Mouse (Mus musculus) induced T-regulatory cell, adult 2 months (primary cell): ENCODE results near the gene Hps4.

Source experiments
- DNase-seq: peaks from one replicate; pipeline ENCODE4 v3.0.0-alpha.2; 2012; ENCODE audit warnings: low read depth

Hps4 gene

DNA sequence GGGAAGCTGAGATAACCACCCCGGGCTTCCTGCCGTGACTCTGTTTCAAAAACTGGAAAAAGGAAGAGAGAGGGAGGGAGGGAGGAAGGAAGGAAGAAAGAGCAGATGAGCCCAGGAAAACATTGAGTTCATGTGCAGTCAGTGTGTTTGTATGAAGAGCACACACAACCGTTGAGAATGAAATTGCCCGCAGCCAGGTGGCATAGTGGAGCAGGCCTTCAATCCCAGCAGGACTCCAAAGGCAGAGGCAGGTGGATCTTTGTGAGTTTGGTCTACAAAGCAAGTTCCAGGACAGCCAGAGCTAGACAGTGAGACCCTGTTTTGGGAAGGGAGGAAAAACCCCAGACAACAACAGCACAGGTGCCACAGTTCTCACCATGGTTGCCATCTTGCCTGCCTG, 24.5 kb downstream of the Hps4 start:
- DNase-seq, result no peak

DNA sequence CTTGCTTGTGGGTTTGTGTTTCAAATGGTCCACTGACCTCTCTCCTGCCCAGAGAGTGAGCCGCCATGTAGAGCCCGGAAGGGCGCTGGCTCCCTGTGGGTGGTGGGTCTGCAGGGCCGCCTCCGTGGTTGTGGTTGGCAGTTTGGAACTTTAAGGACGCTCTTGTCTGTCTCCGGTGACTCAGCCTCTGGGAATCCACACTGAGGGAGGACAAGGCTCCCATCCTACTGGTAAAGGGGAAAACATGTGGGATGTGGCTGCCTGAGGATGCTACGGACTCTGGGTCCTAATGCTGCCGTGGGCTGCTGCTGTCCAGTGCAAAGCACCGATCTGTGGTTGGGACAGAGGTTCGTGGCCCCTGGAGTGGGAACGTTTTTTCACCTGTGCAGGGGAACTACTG, 25.0 kb downstream of the Hps4 start:
- no peak for DNase-seq

DNA sequence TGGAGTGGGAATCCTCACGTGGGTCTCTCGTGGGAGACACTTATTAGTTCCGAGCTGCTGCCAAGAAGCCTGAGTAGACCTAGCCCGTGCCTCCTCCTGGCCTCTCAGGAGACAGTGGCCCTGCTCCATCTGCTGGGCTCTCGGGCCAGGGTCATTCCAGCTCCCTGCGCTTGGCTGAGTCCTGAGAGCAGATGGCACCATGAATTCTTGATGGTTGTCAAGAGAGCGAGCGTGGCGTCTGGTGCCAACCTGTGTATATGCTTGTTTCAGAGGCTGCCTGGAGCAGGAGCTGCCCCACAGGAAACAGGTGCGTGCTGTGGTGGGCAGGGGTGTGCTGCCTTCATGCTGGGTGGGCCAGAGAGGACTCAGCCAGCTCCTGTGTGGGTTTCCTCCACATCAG, 25.8 kb downstream of the Hps4 start:
- no peak for DNase-seq

DNA sequence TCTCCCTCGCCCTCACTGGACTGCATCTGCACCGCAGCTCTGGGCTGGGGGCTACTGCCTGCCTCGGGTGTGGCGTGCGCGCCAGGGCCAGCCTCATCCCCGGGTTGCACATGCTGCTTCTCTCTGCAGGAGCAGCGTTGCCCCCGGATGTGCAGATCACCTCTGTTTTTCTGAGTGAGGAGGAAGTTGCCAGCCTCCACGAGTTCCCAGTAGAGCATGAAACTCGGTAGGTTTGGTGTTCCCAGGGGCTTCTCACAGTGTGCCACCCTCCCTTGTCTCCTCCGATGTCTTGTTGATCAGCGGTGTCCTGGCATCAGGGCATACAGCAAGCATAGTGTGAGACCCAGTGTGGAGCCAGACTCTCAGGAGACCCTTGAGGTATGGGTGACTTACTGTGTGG, 26.4 kb downstream of the Hps4 start:
- no peak for DNase-seq

DNA sequence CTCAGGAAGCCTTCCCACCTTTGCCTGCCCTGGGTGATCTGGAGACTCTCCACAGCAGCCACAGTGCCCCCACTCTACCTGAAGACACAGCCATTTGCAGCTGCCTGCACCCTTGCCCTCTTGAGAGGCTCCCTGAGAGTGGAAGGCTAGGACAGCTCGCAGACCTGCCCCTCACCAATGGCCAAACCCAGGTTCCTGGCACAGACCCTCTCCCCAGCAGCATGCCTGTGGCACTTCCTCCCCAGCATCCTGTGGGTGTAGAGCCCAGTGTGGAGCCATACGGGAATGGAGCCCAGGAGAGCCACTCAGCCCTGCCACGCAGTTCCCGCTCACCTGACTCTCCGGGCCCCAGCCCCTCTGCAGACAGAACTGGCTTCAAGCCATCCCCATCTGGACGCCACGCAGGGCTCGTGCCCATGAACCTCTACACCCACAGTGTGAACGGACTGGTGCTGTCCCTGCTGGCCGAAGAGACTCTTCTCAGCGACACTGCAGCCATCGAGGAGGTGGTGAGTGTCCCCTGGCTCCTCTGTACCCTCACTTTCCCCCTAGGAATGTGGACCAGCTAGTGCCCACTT, 27.4 kb downstream of the Hps4 start:
- no peak for DNase-seq

DNA sequence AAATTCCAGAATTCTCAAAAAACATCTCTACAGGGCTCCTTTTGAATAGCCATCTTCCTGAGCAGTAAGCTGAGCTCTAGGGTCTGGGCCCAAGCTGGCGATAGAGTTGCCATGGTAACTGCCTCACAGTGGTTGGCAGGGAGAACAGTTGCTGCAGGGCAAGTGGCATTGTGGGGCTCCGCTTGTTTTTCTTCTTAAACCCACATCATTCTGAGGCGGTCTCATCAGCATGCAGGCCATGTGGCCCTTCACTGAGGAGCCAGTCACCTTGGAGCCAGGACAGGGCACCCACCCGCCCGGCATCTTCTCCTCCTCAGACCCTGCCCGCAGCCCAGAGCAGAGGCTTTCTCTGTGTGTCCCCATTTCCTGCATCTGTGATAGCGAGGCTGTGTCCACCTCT, 29.1 kb downstream of the Hps4 start:
- no peak for DNase-seq

DNA sequence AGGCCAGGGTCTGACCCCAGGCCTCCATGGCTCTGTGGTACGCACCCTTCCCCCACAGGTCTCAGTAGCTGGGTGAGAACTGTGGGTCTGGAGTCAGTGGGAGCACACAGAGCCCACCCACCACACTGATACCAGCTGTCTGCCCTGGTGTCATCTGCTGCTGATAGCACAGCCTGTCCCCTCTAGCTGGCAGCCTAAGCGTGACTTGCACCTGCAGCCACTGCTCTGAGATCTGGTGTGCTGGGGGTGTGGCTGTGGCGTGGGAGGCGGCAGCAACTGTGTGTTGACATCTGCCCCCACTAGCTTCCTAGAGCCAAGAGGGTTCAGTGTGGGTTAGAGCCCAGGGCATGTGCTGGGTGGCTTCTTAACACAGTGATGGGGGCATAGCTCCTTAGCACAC, 33.2 kb downstream of the Hps4 start:
- DNase-seq, result no peak

DNA sequence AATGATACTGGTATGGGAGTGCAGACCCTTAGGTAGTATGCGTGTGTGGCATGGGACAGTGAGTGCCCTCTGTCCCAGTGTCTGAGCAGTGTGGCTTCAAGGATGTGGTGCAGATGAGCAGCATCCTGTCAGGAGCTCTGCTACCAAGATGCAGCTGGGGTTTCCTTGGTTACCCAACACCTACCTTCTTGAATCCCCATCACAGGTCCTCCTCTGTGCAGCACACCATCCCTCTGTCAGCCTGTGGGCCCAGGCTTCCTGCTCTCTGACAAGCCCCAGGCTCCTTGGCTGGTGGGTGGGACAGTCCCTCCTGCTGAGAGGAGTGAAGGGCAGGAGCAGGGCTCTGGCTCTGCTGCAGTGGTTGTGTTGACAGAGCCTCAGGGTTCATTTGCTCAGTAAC, 34.5 kb downstream of the Hps4 start:
- DNase-seq, result peak; percentile 26

DNA sequence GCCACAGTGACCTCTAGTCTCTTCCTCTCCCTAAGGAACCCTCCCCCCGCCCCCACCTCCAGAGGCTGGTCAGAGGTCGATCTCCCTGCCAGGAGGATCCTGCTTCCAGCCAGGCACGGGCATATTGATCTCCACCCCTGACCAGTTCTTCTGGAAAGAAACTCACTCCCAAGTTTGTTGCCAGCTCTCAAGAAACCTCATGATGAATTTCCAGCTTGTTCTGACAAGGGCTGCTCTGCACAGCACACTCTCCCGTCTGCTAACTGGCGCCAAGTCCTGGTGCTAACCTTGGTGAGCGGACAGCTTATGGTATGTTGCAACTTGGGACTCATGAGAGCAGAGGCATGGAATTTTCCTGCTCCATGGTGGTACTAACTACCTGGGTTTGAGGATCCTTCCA, 35.8 kb downstream of the Hps4 start:
- DNase-seq, result no peak

DNA sequence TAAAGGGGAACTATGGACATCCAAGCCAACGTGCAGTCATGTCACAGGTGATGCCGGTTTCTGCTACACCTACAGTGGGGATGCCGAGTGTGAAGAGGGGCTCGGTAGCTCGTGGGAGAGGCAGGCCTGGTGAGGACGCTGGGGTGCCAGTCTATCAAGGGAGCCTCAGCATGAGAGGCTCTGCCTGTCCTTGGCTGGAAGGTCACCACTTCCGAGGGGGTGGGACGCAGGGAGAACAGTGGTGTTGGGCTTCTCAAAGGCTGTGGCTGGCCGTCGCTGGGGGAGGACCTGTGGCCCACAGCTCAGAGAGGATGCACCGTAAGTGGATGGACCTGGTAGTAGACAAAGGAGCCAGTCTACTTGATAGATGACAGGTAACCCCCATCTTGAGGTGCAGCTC, 38.3 kb downstream of the Hps4 start:
- DNase-seq, result no peak

DNA sequence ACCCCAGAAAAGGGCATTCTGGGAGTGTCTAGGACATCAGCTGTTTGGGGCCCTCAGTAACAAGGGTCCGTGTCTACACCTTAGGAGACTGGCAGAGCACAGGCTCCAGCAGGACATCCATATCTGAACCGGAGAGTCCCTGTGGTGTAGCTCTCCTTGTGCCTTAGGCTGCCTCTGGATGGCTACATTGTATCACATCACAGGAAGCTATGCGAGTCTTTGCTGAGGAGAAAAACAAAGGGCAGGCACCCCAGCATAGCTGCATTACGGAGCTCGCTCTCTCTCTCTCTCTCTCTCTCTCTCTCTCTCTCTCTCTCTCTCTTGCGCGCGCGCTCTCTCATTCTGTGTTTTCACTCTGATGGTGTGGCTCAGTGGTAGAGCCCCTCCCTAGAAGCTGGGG, 39.2 kb downstream of the Hps4 start:
- DNase-seq, result no peak

DNA sequence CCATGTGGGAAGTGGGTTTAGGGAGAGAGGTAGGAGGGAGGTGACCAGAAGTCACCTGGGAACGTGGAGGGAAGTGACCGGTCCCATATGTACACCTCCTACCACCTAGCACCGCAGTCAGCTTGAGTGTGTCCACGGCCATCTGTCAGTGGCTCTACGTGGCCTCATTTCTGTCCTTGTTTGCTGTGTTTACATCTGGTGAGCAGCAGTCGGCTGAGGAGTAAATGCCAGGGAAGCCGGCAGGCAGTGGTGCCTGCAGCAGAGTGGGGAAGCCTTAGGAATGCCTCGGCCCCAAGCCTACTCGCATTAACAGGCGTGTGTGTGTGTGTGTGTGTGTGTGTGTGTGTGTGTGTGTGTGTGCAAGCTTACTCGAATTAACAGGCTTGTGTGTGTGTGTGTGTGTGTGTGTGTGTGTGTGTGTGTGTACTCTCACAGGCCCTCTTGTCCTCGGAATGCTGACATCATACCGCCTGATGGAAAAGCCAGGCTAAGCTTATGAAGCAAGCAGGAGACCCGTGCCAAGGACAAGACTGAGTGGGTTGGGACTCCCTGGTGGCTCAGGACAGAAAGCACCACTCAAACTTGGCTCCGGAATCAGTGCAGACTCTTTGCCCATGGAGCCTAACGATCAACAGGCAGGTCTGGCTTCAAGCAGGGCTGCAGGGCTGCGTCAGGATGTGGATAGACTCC, 39.9 kb downstream of the Hps4 start:
- DNase-seq, result no peak

DNA sequence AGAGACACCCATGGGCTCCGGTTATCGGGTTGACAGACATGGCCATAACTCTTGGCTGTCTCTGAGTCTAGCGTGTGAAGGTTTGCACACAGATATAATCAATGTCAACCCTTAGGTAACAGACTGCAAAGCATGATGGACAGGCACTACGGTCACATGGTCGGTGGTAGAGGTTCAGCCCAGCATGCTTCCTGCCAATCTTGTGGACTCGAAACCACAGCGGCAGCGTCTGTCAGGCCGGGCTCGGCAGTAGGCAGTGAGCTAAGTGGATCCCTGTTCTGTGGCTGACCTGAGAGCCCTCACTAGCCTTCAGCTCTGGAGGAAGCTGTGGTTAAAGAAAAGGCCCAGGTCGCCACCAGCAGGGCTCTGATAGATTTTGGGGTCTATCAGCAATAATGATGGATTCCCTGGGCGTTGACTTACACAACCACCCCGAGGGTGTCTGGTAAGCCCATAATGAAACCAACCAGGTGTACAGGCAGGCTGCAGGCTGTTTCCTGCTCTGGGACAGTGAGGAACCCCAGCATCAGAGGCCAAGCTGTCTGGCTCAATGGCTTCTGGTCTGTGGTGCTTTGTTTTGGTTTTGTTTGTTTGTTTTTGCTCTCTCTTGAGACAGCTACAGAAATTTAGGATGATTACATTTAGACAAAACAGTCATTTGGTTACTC, 42.1 kb downstream of the Hps4 start:
- peak; percentile 74 for DNase-seq

DNA sequence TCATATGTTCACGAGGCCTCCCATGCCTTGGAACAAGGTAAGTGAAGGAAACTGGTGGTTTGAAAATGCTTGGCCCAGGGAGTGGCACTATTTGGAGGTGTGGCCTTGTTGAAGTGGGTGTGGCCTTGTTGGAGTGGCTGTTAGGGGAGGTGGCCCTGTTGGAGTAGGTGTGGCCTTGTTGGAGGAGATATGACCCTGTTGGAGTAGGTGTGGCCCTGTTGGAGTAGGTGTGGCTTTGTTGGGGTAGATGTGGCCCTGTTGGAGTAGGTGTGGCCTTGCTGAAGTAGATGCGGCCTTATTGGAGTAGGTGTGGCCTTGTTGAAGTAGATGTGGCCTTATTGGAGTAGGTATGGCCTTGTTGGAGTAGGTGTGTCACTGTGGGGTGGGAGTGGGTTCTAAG, 43.1 kb downstream of the Hps4 start:
- DNase-seq, result peak; percentile 48

DNA sequence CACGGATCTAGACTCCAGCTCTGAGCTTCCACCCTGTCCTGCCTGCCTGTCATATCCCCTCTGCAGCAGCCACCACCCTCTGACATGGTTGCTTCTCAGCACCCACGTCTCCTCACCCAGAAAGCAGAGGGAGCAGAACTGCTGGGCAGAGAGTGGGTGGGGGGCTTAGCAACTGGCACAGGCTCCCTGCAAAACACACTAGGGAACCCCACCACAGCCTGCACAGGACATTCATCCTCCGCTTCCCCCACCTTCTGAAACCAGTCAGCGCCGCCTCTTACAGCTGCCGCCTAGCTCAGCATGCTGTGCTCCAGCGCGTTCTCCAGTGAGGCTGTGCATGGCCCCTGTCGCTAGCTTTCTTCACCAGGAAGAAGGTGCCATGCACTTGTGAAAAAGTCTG, 46.5 kb downstream of the Hps4 start:
- no peak for DNase-seq

DNA sequence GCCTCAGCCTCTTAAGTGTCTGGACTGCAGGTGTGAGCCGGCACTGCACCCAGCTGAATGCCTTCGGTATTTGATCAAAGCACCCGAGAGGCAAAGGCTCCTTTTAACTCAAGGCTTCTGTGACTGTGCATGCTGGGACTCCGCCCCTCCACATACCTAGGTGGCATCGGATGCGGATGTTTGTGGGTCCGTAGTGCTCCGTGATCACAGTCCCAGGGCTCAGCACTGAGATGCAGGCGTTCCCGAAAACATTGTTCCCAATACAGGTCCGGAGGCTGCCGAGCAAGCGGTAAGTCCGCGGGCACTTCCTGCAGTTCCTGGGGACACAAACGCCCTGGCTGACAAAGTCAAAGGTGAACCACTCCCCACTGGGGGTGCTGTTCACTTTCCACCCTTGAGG, 48.1 kb downstream of the Hps4 start:
- DNase-seq, result no peak

DNA sequence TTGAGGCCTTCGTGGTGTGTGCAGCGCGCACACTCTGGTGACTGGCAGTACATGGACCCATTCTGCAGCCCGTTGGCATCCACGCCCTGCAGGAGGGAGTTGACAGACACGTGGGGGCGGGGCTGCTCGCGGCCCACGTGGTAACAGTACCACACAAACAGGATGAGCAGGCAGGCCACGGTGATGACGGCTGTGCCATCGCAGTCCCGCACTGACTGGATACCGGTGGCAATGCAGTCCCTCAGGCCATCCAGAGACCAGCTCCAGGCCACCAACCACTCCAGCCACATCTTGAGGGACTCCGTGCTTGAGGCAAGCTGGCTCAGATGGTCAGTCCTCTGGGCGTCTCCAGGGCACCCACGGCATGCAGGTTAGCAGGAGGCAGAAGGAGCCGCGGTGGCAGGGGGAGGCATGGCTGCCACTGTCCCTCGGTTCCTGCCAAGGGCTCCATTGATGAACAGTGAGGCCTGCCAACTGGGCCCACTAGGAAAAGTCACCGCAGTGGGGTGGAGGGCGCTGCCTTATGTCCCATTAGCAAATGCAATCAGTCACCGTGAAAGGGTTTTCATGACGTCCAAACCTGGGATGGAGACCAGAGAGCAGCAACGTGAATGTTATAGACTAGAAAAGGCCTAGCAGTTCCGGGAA, 48.9 kb downstream of the Hps4 start:
- DNase-seq, result peak; percentile 34

DNA sequence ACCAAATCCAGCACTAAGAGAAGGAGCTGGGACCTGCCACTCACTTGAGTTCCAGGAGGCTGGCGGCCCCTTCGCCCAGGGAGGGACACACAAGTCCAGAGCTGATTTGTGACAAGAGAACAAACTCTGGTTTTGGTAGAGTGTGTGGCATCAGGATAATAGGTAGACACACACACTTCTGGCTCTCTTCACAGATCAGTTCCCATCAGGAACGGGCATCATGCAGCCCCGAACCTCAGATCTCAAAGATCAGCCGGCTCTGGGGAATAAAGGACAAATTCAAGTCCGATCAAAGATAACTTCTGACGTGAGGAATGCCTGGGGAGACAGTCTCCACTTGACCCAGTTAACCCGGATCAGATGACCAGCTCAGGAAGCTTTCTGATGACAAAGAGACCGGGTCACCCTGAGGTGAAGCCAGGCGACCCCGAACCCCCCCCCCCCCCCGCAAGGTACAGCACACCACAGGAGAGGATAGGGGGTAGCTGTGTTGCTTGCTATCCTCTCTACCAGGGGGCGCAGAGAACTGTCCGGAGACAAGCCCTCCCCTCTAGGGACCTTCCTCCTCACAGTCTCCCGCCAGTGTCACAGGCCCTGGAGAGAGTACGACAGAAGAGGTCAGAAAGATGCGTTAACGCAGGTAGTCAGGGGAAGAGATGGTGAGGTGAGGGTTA, 51.0 kb downstream of the Hps4 start:
- DNase-seq, result no peak

DNA sequence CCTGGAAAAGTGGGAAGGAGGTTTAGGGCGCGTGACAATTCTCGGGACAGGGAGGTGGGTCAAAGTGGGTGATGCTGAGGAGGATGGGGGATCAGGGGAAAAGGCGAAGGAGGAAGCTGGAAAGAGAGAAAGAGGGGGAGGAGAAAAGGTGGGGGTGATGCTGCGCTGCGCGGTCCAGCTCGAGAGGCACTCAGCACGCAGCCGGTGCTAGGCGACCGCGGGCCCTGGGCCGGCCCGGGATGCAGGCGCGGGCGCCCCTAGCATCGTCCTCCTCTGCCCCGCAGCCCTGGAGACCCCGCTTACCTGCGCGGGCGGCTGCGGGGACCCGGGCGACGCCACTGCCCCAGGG, 51.5 kb downstream of the Hps4 start:
- no peak for DNase-seq

DNA sequence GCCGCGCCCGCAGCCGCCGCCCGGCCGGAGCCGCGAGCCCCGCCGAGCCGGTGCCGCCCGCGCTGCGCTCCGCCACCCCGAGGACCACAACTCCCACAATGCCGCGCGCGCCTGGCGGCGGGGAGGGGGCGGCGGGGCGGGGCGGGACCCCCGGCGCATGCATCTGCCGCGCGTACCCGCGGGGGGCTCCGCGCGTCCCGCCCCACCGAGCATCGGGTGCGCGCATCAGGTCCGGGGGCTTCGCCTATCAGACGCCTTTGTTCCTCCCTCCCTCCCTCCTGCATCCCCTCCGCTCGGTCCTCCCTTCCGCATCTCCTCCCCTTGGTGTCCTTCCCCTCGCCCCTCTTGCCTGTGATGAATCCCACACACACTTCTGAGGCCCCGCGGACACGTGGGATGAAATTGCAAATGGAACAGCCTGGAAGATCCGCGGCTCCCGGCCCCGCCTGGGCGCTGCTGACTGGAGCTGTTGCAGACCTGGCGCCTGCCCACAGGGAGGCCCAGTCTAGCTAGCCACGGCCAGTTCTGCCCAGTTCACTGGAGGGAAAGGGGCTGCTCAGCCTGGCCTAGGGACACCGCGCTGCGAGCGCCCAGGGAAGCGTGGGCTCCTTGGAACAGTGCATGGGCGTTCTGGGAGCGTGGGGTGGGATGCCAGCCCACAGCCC, 52.0 kb downstream of the Hps4 start, which contains the start of gene Asphd2:
TSS of gene Asphd2 (minus strand) at position 88 of the 665 bp plus-strand sequence.
- no peak for DNase-seq

DNA sequence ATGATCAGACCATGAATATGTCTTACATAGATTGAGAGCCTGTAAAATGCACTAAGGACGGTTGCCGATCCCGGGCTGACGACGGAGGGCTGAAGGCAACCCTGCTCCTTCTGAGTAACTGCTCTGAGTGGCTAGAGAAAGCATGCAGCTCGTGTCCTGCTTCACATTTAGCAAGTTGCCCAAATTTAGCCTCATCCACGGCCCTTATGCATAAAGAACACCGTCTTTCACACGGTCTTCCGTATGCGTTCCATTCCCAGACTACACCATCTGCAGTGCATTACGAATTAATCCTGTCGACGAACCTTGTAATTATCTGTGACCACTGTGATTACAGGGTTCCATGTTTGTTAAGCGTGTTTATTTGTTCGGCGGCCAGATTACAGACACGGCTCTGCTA, 53.2 kb downstream of the Hps4 start:
- DNase-seq, result no peak

DNA sequence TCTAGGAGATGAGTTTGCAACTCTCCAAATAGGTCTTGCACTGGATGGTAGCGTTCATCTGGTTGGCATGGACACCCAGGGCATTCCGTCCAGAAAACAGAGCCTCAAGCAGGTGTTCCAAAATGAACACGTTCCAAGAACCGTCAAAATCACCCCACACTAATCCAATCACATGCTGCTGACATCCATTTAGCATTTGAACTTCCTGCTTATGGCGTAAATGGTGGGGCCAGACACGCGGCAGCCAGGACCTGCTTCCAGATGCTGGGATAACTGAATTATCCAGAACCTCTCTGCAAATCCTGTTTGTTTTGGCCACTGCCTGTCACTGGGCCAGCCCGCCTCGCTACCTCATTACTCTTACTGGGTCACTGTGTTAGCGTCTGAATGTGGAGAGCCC, 56.4 kb downstream of the Hps4 start:
- DNase-seq, result no peak
